Mouse (Mus musculus) right cerebral cortex, adult 18-20 months (tissue): ENCODE measurements around the gene Neurod2.
A peak's percentile ranks its signal among the peaks of the same experiment; 100 is the strongest.

Experiments
- DNase-seq: peaks from one replicate; pipeline ENCODE4 v3.0.0; 2022; ENCODE audit warnings: mixed read lengths

The Neurod2 gene

DNA sequence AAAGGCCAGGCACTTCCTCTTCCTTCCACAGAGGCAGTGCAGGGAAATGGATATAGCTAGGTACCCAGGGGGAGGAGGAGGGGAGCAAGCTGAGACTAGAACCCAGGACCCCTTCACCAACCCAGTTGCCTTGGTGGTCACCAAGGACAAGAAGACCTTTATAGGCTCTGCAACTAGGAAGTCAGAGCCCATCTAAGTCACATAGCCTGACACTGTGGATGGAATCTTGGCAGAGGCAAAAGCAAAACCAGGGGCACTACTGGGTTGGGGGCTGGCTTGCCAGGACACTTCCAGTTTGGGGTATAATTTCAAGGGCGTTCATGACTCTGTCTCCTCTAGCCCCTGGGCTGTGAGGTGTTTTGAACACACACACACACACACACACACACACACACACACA is 2.0 kb upstream of the Neurod2 start:
- no peak for DNase-seq

DNA sequence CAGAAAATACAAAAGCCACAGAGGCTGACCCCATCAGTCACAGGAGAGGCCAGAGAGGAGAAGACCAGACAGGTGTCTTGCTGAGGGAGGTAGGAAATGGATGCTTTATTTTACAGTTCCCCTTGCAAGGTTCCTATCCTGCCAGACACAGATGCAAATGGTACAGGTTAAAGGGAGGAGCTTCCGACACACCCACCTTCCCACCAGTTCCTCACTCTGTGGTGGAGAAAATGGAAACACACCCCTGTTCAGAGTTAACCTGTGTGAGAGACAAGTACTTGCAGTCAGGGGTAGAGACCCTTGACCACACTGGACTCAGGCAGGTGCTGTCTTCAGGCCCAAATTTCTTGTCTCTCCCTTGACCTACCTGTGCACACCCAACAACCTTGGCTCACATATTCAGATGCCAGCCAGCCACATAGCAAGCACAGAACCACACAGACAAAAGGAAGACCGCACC is 1.3 kb upstream of the Neurod2 start:
- DNase-seq, result no peak

DNA sequence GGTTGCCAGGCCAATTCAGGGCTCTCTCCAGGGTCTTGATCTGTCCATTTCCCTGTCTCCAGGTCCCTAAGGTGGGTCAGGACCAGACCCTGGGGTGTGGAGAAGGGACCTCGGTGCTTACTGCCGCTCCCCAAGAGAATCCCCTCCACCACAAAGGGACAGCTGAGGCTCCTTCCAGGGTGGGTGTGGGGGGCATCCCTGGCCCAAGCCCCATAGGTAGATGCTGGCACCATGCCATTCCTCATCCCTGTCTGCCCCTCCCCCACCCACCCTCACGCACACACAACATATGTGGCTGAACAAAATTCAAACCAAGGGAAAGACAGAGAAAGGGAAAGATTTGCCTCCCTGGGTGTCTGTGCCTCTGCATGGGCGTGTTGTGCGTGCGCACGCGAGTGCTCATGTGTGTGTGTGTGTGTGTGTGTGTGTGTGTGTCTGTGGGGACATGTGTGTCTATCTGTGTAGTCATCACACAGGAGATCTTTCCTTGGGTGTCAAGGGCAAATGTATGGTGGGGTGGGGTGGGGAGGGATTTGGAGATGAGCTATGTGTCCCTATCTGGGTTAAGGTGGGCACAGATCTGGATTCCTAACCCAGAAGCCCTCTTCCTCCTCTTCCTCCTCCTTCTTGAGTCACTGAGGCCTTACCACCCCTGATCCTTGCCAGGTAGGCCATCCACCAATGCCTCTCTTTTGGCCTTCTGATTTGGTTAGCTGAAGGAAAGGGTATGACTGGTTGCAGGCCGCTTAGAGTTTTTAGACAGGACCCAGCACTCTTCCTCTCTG is 704 bp upstream of the Neurod2 start:
- no peak for DNase-seq

DNA sequence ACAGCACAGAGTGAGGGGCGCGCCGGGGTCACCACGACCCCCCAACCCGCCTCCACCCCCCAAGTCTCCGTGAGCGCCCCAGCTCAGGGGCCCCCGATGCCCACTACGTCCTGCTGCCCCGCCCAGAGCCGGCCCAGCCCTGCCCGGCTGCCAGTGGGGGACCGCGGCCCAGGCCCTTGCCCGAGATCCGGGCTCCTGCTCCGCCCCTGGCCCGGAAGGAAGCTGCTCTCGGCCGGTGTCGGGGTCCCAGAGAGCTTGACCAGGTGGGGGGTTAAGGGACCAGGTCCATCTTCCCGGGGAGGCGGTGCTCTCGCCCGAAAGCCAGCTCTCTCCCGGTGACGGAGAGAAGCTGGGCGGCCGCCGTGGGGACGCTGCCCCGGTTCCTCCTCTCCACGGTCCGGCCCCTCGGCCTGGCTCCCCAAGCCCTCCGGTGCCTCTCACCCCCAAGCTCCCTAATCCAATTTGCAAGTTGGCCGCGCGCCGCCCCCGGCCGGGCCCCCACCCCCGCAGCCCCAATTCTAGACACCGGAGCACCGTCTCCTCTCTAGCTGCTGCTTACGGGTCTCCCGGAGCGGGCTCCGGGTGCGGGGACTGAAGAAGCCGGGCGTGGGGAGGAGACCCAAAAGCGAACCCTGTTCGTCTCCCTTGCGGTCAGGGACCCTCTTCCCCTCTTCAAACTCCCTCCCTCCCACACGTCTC is 928 bp downstream of the Neurod2 start:
- no peak for DNase-seq

DNA sequence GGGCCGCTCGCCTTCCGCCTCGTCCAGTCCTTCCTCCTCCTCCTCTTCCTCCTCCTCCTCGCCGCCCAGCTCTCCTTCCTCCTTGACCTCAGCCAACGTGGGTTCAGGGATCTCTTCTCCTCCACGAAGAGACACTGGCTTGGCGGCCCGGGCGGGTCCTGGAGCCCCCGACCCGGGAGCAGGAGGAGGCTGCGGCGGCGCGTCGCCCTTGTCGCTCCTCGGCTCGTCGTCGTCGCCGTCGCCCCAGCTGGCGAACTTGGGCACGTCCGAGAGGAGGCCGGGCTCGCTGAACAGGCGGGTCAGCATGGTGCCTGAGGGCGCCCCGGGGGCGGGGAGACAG is 1.4 kb downstream of the Neurod2 start:
- DNase-seq, result no peak

DNA sequence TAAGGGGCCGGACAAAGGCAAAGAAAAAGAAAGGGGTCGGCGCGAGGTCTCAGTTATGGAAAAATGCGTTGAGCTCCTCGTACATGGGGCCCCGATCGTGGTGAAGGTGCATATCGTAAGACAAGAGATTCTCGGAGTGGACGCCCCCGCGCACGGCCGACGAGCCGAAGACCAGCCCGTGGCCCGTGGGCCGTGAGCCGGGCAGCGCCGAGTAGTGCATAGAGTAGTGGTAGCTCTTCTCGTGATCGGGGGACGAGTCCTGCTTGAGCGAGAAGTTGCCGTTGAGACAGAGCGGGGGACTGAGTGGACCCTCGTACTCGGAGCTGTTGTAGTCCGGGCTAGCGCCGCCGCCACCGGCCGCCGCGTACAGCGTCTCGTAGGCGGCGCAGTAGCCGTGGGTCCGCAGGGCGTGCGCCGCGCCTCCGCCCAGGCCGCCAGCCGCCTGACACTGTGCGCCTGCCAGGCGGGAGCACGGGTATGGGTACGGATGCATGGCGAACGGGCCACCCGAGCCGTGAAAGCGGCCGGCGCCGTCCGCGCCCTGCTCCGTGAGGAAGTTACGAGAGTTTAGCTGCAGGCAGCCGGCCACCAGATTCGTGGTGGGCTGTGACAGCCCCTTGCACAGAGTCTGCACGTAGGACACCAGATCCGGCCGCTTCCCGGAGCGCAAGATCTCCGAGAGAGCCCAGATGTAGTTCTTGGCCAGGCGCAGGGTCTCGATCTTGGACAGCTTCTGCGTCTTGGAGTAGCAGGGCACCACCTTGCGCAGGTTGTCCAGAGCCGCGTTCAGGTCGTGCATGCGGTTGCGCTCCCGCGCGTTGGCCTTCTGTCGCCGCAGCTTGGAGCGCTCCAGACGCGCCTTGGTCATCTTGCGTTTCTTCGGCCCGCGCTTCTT is 2.1 kb downstream of the Neurod2 start:
- DNase-seq, result no peak

DNA sequence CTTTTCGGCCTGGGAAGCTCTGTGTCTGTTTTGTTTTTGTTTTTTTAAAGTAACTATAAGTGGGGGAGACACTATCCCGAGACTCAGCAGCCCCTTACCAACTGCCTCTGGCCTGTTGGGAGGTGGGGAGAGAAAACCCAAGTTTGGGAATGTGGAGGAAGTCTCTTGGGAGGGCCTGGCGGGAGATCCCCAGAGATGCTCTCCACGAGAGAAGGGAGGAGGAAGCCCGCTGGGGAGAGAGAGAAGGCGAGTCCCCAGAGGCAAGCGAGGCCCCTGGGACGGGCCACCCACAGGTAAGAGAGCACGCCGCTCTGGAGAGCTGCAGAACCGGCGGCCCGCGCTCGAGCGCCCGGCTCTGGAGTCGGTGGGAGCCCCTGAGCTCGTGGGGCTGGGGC is 2.7 kb downstream of the Neurod2 start:
- no peak for DNase-seq

DNA sequence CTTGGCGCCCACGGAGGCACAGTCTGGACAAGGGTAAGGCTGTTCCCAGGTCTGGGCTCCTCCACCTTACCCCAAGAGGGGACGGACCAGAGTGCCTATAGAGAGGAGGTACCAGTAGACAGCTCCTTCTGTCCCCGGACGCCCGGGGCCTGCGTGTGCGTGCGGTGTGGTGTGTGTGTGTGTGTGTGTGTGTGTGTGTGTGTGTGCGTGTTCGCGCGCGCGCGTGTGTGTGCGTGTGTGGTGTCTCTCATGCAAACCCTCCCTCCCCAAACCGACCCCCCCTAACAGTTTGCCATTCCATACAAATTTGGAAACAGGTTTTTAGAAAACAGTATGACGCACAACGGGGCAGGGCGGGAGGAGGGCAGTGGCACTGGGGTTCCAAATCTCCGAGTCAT is 3.6 kb downstream of the Neurod2 start:
- DNase-seq, result no peak

DNA sequence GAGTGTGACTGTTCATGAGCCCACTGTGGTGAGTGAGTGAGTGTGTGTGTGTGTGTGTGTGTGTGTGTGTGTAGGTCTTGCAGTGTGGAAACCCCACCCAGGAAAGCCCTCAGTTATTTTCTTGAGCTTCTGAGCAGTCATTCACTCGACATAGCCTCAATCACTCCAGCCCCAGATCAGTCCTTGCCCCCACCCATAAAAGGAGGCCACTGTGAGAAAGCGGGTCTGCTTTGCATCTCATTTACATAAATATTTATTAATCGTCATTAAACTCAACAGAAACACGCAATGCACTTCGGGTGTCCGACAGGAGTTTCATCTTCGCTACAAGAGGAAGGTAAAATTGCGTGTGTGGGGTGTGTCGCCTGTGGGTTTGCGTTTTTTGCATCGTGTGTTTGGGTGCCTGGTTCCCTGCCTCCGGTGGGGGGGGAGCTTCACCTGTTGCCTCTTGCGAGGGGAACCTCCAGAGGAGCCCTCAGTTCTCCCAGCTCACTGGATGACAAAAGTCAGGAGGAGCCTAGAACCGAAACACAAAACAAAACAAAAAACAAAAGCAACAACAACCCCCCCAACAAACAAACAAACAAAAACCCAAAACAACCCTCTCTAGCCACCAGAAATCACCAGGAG is 4.1 kb downstream of the Neurod2 start:
- DNase-seq, result no peak

DNA sequence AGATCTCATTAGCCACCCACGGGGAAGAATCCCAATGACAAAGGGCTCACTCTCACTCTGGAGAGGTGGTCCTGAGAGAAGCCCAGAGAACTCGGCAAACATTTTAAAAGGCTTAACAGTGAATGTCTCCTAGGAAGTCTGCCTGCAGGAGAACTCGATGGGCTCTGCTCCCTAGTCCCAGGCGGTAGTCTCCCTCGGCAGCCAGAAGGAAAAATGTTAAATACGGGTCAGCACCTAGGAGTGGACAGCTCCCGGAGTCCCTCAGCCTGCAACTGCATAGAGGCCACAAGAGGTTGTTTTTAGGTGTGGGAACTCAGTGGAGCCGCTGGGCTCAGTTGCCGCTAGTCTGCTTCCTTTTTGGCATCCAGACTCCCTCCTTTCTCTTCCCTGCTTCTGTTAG is 5.5 kb downstream of the Neurod2 start:
- DNase-seq, result no peak

DNA sequence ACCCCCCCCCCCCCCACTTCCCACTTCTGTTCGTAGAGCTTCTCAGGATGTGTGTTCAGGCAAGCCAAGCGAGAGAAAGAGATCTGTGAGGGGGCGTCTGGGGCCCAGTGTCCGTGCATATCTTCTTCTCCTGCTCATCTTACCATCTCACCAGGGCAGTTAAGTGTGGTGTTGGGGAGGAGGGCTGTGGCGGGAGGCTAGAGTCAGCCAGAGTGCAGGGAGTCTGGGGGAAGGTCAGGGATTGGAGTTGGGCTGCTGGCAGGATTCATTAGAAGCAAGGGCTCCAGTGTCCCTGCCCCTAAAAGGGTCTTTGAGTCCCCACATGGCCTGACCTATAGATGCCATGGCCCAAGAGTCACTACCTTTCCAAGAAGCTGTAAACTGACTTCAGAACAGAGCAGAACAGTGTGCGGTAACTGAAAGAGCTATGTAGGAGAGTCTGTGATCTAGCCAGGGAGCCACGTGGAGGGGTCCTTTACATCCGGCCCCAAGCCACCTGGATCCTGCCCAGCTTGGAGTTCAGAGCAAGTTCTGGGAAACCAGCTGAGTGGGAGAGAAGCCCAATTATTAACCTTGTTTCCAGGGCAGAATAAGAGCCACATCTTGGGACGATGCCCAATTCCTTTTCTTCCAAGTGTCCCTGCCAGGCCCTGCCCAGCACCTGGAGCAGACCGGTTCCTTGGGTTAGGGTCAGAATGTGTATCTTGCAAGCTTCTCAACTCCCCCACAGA is 6.1 kb downstream of the Neurod2 start:
- DNase-seq, result no peak

DNA sequence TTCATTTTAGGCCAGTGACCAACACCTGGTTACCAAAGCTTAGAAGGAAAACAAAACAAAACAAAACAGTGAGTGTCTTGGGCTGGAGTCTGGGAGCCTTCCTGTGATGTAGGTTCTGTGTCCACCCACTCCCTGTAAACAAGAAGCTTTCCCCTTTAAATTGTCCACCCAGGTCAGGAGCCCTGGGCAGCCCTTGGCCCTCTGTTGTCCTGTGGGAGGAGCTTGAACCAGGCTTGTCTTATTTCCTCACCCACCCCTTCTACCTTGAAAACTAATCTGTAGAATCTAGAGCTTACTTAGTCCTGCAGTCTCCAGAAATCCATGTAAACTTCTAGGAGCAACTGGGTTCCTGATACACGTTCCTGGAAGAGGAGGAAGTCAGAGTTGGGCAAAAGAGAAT is 7.3 kb downstream of the Neurod2 start:
- no peak for DNase-seq

DNA sequence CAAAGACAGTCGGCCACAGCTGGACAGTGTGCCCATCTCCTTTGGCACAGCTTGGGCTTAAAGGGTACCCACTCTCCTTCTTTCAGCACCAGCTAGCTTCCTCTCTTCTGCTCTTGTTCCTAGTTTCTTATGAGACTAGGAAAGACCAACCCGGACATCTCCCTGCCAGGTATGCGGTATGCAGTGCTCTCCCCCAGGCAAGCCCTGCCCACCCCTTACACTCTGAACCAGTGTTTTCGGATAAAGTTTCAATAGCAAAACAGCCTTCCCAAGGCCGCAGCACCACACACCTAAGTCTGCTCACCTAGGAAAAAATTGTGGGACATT is 7.8 kb downstream of the Neurod2 start:
- DNase-seq, result no peak

DNA sequence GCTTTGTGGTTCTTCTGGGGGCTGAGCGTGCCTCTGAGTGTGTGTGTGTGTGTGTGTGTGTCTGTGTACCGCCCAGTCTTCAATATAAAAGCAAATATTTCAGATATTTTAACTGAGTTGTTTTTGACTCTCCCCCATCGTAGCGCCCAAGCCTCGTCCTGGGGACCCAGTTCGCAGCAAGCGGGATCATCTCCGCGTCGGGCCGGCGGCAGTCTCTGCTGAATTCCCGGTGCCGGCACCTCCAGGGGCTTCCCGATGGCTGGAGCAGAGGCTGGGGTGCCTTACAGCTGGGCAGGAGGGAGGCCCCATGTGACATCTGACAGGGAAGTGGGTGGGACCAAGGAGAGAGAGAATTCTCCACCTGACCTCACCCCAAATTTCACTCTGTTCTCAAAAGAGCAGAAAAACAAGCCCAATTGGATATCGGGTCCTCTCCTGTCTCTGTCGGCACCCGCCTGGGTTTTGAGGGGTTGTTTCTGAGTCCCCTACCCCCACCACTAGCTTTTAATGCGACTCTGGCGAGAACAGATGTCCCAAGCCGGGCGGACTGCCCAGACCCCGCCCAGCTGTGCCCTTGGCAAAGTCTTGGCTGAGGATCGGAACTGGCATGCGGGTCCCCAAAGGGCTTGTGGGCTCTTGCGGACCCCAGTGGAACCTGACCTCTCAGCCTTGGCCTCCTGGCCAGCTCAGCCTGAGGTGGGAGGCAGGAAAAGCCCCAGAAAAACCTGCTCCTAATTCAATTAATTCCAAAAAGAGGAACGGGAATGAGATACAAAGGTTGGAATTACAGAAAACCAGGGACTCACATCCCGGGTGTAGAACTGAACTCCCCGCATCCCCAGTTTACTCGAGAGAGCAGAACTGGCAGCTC is 8.4 kb downstream of the Neurod2 start:
- DNase-seq, result no peak

DNA sequence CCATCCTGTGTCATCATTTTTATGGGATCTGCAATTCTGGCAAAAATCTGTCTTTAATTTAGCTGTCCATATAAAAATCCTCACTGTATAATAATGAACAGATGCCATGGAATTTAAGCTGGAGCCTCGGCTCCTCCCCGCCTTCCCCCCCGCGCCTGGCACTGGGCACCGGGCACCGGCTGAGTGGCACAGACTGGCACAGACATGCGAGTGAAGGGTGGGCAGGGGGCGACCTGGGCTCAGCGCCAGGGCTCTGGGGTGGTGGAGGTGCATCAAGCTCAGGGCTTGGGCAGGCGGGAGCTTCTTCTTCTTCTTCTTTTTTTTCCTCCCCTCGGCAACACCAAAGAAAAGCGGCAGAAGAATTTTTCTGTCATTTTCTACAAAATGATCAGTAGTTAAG is 9.1 kb downstream of the Neurod2 start:
- no peak for DNase-seq

DNA sequence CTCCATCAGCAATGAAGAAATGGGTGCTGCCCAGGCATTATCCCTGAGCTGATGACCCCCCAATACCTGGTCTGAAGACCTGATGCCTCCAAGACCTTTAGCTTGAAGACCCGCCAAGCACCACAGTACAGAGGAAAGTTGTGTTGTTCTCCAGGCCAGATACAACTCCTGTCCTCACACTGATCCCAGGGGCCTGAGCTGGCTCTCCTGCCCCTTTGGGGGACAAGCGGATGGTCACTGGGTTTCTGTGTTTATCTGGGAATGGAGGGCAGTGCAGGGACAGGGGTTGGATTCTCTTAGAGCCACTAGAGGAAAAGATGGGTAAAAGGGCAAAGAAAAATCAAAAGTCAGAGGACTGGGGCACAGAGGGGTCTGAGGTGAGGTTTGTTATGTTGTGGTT is 9.5 kb downstream of the Neurod2 start:
- no peak for DNase-seq

DNA sequence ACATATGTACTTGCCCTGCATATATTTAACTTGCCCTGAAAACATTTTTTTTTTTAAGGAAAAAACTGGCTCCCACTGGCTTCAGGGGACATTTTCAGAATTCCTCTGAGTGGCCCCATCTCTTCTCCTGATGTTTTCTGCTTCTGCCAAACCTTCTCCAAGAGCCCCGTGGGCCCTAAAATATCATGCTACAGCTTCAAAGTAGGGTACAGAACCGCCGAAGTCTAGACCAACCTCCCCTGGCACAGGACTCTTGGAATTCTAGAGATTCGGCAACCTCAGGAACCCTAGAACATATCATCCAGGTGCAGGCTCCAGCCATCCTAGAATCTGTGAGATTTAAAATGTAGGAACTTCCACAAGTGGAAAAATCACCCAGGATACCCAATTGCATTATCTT is 9.9 kb downstream of the Neurod2 start:
- DNase-seq, result no peak

DNA sequence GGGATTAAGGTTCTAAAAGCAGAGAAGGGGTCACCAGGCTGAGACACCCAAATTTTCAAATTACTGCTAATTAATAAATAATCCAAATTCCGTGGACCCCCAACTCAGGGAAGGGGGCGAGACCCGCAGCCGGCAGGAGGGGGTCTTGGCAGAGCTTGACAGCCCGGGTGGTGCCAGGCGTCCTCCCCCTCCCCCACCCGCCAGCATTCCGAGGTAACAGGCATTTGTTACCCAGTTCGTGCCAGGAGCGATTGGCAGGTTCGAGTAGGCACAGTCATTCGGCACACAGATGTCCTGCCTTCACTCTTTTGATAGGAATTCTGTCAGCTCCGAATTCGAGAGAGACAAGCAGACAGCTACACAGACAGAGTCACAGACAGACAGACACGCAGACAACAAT is 10.3 kb downstream of the Neurod2 start:
- no peak for DNase-seq

DNA sequence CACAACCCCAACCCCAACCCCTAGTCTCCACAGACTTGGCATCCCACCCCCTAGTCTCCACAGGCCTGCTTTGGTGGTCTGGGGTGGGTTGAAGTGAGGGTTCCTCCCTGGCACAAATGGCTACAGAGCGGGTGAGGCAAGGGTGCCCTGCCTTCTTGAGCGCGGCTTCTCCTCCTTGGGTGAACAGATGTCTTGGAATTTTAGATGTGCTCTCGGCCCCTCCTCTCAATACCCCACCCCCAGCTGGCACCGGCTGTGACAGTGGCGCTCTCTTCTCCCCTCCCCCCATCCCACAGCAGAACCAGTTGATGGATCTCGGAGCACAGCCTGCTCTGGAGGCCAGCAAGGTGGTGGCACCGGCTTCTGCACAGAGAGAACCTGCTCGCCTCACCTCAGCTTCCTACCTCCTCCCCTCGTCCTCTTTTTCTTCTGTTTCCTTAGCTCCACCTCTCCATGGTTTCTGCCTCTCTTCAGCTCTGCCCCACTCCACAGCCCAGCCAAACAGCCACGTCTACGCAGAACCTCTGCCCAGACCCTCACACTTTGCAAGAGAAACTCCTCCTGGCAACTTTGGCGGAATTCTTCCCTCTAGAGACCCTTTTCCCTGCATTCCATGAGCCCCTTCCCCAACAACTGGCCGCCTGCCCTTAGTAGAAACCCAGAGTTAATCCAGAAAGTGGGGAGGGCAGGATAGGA is 10.9 kb downstream of the Neurod2 start:
- DNase-seq, result no peak

DNA sequence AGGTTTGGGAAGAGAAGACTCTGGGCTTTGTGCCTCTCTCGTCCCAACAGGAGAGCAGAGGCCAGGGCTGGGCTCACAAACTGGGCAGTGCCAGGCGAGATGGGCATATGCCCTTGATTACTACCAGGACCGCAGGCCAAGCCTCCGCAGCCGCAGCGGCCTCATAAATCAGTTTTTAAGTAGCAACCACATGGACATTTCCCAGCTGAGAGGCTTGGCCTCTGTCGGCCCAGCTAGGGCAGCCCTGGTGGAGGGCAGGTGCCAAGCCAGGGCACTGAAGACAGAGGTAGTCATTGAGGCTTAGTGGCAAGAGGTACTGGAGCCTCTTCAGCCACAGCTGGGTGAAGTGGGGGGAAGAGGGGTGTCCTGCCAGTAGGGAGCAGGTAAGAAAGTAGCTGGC is 12.0 kb downstream of the Neurod2 start:
- no peak for DNase-seq

DNA sequence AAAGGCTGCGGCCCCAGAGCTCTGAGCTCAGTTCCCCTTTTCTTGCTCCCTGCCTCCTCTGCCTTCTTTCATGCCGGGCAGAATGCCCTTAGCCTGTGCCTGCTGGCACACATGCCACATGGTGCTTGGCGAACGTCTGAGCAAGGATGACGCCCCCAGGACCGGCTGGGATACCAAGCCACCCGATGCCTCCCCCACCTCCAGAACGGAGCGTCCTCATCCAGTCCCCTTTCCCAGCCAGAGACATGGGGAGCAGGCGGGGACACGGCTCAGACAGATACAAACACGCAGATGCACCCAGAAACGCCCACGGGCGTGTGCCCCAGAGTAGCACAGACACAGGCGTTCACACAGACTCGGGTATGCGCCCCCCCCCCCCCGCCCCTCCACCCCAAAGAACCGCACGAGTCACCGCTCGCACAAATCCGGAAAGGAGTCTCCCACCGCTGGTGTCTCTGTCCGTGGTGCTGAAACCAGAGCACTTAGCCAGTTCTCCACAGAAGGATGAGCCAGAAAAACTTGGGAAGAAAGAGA is 15.6 kb downstream of the Neurod2 start:
- DNase-seq, result peak; percentile 83
